Mouse (Mus musculus) liver, embryonic 11.5 days (tissue): ENCODE results near the gene Ttc21a. TPM values are rescaled to one million over a fixed set of nuclear protein-coding genes. Genes with fewer than 3 reads are reported as not detected.

ENCODE experiments used
- ATAC-seq: fragments of 200-750 bp; cut with Nextera tagmentation; replicated peaks from 2 replicates; pipeline ENCODE4 v1.8.0; 2017; ENCODE audit warnings: moderate number of reproducible peaks, mild to moderate bottlenecking, moderate TSS enrichment, moderate library complexity; ENCODE audit not compliant: low FRiP score
- DNase-seq: peaks from one replicate; pipeline ENCODE4 v3.0.0-alpha.2; 2017; ENCODE audit warnings: low spot score
- H3K27ac ChIP-seq: fragments of 300-500 bp; sonication (generic); 2 replicates; pipeline ENCODE4 v1.5.1; 2014; ENCODE audit warnings: mild to moderate bottlenecking, low read depth, low read length, control low read depth
- H3K27me3 ChIP-seq: fragments of 300-500 bp; sonication (generic); replicated peaks from 2 replicates; pipeline ENCODE4 v1.6.1; 2014; ENCODE audit warnings: low read length, mixed read lengths; ENCODE audit not compliant: control insufficient read depth, insufficient read depth
- H3K36me3 ChIP-seq: fragments of 300-500 bp; sonication (generic); 2 replicates; pipeline ENCODE4 v1.6.1; 2014; ENCODE audit warnings: mild to moderate bottlenecking, low read length, moderate library complexity, mixed read lengths; ENCODE audit not compliant: control insufficient read depth, insufficient read depth
- H3K4me1 ChIP-seq: fragments of 300-500 bp; sonication (generic); replicated peaks from 2 replicates; pipeline ENCODE4 v1.6.1; 2014; ENCODE audit warnings: low read length, mixed read lengths; ENCODE audit not compliant: control insufficient read depth, insufficient read depth
- H3K4me2 ChIP-seq: fragments of 300-500 bp; sonication (generic); 2 replicates; pipeline ENCODE4 v1.6.1; 2014; ENCODE audit warnings: mild to moderate bottlenecking, control low read depth, moderate library complexity
- H3K4me3 ChIP-seq: fragments of 300-500 bp; sonication (generic); 2 replicates; pipeline ENCODE4 v1.5.1; 2014; ENCODE audit warnings: low read depth, low read length, control low read depth
- H3K9ac ChIP-seq: fragments of 300-500 bp; sonication (generic); 2 replicates; pipeline ENCODE4 v1.6.1; 2014; ENCODE audit warnings: low read depth, low read length, control low read depth
- H3K9me3 ChIP-seq: fragments of 300-500 bp; sonication (generic); 2 replicates; pipeline ENCODE4 v1.6.1; 2016; ENCODE audit warnings: low read length, inconsistent platforms, mixed read lengths; ENCODE audit not compliant: control insufficient read depth
- WGBS: fragments of 180-500 bp; shearing (Covaris S2); extraction: QIAGEN DNeasy Blood & Tissue Kit; methylation state at CpG from one replicate; pipeline ENCODE4 v1.1.7; 2014; 5-methylcytosine and 5-hydroxymethylcytosine counted together
- polyA plus RNA-seq: library from polyadenylated mRNA; unstranded; fragments of >200 nt; fragmentation: Nextera tagmentation; extraction: Ambion mirVana; gene quantifications from 2 replicates; pipeline ENCODE4 v1.2.1, GENCODE M21; 2014

The Ttc21a gene
- polyA plus RNA-seq, 1 experiment from 2014 or later, result 0.14 TPM

DNA sequence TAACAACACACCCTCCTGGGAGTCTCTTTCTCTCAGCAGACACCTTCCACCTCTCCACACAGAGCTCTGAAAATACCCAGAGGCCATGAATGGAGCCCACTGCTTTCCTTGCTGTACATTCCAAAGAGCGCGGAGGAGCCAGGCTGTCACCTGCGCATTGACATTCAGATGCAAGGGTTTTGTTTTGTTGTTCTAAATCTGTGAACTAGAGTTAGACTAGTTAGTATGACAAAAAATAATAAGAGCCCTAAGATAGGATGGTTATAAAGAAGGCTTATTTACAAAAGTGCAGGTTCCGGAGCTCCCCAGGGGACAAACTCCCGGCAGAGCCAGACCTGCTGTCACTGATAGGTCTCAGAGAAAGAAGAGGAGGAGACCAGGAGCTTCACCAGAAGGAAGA, 53.9 kb downstream of the Ttc21a start:
- 48% methylated on average over 5 of the region's 5 CpGs for WGBS
- DNase-seq (no peak), ATAC-seq (no peak)
- Histone ChIP-seq H3K4me1 (peaks cover 4% of the 10 kb centered on the region; the same call in 1 of the 2 replicates), H3K9me3 (no peaks in the 10 kb centered on the region), H3K4me3 (no peak overlapping the region), H3K4me2 (no peak overlapping the region), H3K27ac (no peak overlapping the region), H3K36me3 (no peaks in the 10 kb centered on the region), H3K27me3 (no peaks in the 10 kb centered on the region), H3K9ac (no peak overlapping the region)

DNA sequence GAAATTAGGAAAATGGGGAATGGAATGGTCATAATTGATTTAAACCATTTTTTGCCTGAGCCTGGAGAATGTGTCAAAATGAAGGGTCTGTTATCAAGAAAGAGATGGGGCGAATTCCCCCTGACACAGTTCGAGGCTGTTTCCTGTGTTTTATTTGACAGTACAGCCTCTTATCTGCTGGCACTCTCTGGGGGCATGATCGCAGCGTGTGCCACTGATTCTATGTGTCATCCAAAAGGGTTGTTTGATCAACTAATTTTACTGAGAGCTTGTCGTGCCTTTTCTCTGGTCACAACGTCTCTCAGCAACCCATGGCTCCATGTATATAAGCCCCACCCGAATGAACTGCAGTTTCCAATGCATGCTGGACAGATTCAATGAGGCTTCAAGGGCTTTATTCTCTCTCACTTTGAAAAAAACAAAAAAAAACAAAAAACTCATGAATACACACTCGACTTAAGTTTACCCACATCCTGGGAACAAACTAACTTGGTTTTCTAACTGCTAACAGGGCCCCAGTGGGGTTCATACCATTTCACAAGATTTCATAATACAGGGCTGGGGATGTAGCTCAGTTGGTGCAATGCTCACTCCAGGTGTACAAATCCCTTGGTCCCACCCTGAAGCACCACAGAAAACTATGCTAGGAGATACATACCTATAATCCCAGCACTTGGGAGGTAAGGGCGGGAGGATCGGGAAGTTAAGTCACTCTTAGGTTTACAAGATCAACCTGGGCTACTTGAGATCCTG, 55.9 kb downstream of the Ttc21a start:
- Histone ChIP-seq H3K4me3 (no peak overlapping the region), H3K9ac (no peak overlapping the region), H3K36me3 (no peaks in the 10 kb centered on the region), H3K27ac (no peak overlapping the region), H3K27me3 (no peaks in the 10 kb centered on the region), H3K4me1 (peaks cover 4% of the 10 kb centered on the region; the same call in 1 of the 2 replicates), H3K4me2 (no peak overlapping the region), H3K9me3 (no peaks in the 10 kb centered on the region)
- DNase-seq, result no peak
- WGBS, result 47% methylated on average over 10 of the region's 10 CpGs
- no peak for ATAC-seq

DNA sequence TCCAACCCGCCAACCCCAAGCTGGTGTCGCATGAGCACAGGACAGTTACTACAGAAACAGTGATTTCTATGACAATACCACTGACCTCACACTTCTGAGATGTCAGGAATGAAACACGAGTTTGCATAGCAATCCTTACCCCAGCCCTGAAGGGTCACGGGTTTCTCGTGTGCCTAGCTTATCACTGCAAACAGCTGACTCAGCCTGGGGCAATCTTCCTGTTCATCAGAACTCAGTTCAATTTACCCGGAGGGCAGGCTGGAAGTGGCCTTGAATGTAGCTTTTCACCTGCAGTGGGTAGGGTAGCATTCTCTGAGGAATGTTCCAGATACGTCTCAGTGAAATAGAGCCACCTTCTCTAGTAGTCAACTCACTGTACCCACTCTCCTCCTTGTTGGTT, 56.8 kb downstream of the Ttc21a start:
- Histone ChIP-seq H3K27me3 (no peaks in the 10 kb centered on the region), H3K9ac (no peak overlapping the region), H3K4me2 (no peak overlapping the region), H3K9me3 (no peaks in the 10 kb centered on the region), H3K4me1 (peaks cover 4% of the 10 kb centered on the region; the same call in 1 of the 2 replicates), H3K27ac (no peak overlapping the region), H3K36me3 (no peaks in the 10 kb centered on the region), H3K4me3 (no peak overlapping the region)
- WGBS, result 45% methylated on average over 7 of the region's 7 CpGs
- ATAC-seq (no peak), DNase-seq (no peak)

DNA sequence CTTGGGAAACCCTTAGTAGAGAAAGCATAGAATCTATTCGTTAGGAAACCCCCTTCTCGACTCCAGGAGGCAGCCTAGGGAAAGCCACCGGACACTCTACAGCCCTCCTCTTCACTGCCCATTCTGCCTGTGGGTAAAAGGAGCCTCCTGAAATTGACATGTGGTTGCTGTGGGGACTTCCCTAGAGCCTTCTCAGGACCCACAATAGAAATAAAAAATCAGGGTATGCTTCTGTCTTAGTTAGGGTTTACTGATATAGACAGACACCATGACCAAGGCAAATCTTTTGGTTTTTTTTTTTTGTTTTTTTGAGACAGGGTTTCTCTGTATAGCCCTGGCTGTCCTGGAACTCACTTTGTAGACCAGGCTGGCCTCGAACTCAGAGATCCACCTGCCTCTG, 58.7 kb downstream of the Ttc21a start:
- ATAC-seq, result no peak

DNA sequence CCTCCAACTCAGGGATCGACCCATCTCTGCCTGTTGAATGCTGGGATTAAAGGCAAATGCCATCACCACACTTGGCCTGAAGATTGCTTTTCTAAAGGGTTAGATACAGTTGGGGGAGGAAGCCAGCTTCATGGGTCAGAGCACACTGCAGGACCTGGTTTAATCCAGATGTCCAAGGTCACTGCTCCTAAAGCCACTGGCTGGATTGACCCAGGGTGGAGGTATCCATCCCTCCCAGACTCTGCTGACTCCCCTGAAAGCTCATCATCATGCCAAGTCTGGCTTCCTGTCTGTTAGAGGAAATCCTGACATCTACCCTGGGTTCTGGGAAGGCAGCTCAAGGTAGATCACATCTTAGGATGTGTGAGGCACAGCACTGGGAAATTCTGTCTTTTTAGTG, 61.4 kb downstream of the Ttc21a start:
- H3K36me3 ChIP-seq, result no peaks in the 10 kb centered on the region
- ATAC-seq (no peak), DNase-seq (no peak)
- H3K4me1 ChIP-seq, result peaks cover 15% of the 10 kb centered on the region
- no peaks in the 10 kb centered on the region for H3K9me3 ChIP-seq
- no peak overlapping the region for H3K9ac ChIP-seq
- no peak overlapping the region for H3K4me2 ChIP-seq
- H3K4me3 ChIP-seq, result no peak overlapping the region
- no peak overlapping the region for H3K27ac ChIP-seq
- 76% methylated on average over 1 of the region's 1 CpGs for WGBS
- H3K27me3 ChIP-seq, result no peaks in the 10 kb centered on the region

More for the DNA sequence above, 58.7 kb downstream of the Ttc21a start:
- WGBS, result 58% methylated on average over 4 of the region's 4 CpGs
- no peak for DNase-seq
- H3K9ac ChIP-seq, result no peak overlapping the region
- no peak overlapping the region for H3K27ac ChIP-seq
- H3K9me3 ChIP-seq, result no peaks in the 10 kb centered on the region
- no peaks in the 10 kb centered on the region for H3K36me3 ChIP-seq
- no peaks in the 10 kb centered on the region for H3K27me3 ChIP-seq
- H3K4me1 ChIP-seq, result peaks cover 4% of the 10 kb centered on the region; the same call in 1 of the 2 replicates
- no peak overlapping the region for H3K4me3 ChIP-seq
- no peak overlapping the region for H3K4me2 ChIP-seq

DNA sequence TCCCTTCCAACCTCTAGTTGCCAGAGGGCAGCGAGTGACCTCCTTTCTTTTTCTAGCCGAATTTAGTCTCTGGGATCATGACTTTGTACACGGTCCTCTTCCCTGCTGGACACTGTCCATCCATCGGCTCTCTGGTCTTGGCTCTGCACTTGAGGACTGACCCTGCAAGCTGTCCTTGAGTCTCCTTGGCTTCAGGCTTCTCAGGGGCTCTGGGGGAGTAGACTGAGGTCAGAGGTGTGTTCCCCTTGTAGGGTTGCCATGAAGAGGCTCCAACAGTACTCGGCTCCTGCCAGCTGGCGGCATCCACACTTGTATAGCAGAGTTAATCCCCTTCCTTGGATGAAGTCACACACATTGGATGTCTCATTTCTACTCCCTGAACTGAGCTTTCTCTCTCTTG, 62.2 kb downstream of the Ttc21a start:
- ATAC-seq, result no peak
- H3K9me3 ChIP-seq, result no peaks in the 10 kb centered on the region
- no peaks in the 10 kb centered on the region for H3K27me3 ChIP-seq
- H3K4me2 ChIP-seq, result no peak overlapping the region
- WGBS, result 84% methylated on average over 6 of the region's 6 CpGs
- no peaks in the 10 kb centered on the region for H3K36me3 ChIP-seq
- peaks cover 15% of the 10 kb centered on the region for H3K4me1 ChIP-seq
- H3K9ac ChIP-seq, result no peak overlapping the region
- H3K27ac ChIP-seq, result no peak overlapping the region
- DNase-seq, result no peak
- H3K4me3 ChIP-seq, result no peak overlapping the region

DNA sequence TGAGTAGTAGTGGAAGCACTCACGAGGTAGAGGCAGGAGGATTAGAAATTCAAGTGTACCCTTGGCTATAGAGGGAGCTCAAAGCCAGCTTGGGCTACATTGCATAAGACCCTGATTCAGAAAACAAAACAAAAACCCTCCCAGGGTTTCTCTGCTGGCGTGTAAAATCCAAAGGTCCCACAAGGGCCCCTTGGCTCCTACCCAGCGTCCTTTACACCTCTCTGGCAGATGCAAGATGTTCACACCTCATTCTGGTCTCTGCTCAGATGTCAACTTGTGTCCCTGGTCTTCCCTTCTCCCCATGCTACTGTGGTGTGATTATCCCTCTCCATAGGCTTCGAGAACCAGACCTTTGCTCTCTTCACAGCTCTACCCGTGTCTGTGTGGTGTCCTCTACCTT, 63.4 kb downstream of the Ttc21a start:
- ATAC-seq (no peak), DNase-seq (no peak)
- WGBS, result 74% methylated on average over 5 of the region's 5 CpGs
- H3K27me3 ChIP-seq, result no peaks in the 10 kb centered on the region
- H3K4me2 ChIP-seq, result no peak overlapping the region
- H3K36me3 ChIP-seq, result no peaks in the 10 kb centered on the region
- no peak overlapping the region for H3K4me3 ChIP-seq
- H3K4me1 ChIP-seq, result peaks cover 15% of the 10 kb centered on the region
- no peaks in the 10 kb centered on the region for H3K9me3 ChIP-seq
- no peak overlapping the region for H3K27ac ChIP-seq
- H3K9ac ChIP-seq, result no peak overlapping the region

DNA sequence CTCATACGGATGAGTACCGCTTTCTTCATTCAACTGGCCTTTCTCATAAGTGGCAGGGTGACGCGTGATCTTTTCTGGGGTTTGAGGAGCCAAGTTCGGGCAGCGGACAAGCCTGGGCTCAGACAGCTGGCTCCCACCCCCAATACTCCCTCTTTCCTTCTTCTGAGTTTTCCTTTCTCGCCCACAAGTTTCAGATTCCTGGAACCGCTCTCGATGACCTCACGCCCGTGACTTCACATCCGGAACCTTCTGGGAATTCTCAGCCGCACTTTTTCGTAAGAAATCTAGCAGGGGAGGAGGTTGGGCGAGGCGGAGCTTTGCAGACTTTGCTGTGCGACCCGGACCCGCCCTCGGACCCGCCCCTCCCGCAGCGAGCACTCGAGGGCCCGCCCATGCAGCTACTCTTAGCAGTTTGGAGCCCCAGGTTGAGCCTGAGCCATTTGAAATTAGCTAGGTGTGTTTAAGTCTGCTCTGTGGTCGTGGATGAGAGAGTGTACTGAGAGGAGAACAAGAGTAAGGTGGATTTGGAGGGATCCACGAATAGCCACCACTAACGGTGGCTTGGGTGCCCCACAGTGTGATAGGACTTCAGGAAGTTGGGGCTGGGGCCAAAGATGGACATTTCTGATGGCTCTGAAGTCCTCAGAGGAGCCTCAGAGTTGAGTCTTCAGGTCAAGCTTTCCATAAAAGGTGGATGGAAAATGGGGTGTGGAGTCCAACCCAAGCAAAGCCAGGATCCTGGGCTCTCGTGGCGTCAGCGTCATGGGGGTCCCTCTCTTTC, 64.7 kb downstream of the Ttc21a start:
- H3K9ac ChIP-seq, result peak overlapping the region; percentile 70
- no peaks in the 10 kb centered on the region for H3K27me3 ChIP-seq
- H3K36me3 ChIP-seq, result no peaks in the 10 kb centered on the region
- peaks cover 15% of the 10 kb centered on the region for H3K4me1 ChIP-seq
- peak overlapping the region; percentile 79 for H3K4me2 ChIP-seq
- peak; percentile 97 for ATAC-seq
- H3K4me3 ChIP-seq, result peak overlapping the region; percentile 57
- DNase-seq, result peak; percentile 85
- peak overlapping the region; percentile 69 for H3K27ac ChIP-seq
- 8% methylated on average over 31 of the region's 31 CpGs for WGBS
- no peaks in the 10 kb centered on the region for H3K9me3 ChIP-seq
